Mouse (Mus musculus) ovary, adult 18-20 months (tissue): ENCODE measurements around the gene Snrpb.

Experiments used
- DNase-seq: peaks from one replicate; pipeline ENCODE4 v3.0.0; 2022; ENCODE audit warnings: low spot score, mixed read lengths

Snrpb gene

GRCm38 (mm10) chr2:130129687-130130086 is 49.5 kb downstream of the Snrpb start:
- DNase-seq, result no peak

DNA sequence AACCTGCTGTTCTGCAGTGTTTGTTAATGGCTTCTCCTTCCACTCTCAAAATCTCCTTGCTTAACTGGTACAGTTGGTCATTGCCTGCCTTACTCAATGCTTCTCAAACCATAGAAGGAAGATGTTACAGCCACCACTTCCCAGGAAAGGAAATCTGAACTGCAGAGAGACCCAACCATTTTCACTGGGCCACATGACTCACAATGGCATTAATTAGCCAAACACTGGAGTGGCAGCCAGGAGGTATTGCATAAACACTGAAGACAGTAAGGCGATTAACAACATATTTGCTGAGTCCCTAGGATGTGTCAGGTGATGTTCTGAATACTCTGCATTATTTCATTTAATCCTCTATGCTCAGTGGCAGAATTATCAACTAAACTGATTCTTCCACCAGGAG is 53.1 kb downstream of the Snrpb start:
- no peak for DNase-seq

DNA sequence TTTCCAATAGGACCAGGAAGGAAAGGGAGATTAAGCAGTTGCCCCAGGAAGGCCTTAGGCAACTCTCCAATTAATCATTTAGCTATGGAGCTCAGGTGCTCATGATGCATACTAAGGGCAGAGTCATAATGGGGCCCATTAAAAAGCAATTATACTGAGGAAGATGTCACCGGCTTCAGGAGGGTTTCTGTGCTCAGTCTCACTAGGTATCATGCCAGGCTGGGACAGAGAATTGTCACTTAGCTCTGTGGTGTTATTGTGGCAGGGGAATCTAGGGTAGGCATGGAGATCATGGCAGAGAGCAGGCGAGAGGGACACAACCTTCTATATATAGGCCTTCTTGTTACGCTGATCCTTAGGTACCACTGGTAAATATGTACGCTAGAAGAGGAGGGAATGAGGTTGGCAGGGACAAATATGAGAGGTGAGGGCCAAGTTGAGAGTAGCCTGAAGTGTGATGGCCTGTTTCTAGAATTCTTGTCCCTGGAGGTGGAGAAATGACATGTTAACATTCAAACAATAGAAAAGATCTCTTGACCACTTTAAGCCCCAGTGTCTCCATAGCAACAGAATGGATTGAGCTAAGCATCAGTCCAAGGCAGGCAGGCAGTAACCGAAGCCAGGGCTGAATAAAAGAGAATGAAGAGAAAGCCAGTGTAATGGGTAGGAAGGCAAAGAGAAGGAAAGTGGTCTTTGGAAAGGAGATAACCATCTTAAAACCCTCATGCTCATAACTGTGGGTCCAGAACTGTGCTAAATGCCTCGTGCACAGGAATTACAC is 53.7 kb downstream of the Snrpb start:
- no peak for DNase-seq
